Mouse (Mus musculus) ovary, postnatal 14 days (tissue): Measurements from ENCODE around the gene Mindy4.
A peak's percentile ranks its signal among the peaks of the same experiment; 100 is the strongest.

Experiments used
- DNase-seq: peaks from one replicate; pipeline ENCODE4 v3.0.0; 2022; ENCODE audit warnings: low spot score

The Mindy4 gene

DNA sequence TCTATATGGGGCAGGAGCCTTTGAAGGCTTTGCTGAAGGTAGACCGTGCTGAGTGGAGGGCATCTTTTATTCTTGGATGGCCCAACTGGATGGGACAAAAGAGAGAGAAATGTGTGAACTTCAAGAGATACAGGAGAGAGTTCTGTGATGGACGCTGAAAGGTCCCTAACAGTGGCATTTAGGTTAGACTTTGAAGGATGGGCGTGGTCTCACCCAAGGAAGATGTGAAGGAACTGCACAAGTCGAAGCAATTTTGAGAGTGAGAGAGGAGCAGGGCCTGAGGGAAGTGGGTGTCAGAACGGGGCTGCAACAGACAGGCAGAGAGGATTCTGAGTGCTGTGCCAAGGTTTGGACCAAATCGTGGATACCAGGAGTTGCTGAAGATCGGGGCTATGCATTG, 54.1 kb downstream of the Mindy4 start:
- DNase-seq, result no peak

GRCm38 (mm10) chr6:55258428-55259325, 55.5 kb downstream of the Mindy4 start:
- no peak for DNase-seq

DNA sequence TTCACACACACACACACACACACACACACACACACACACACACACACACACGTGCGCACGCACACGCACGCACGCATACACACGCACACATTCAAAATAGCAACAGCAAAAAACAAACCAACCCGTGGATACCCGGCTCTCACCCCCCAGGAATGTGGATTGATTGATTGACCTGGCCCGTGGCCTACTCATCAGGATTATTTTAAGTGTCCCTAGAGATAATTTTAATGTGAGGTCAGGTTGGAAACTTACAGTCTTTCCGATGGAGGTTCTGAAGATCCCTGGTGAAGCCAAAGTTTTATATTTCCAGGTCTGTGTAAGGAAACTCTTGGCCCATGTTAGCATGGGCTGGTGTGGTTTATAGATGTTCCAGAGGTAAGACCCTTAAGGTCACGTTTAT, 59.0 kb downstream of the Mindy4 start:
- no peak for DNase-seq

- DNase-seq, result no peak
Measured at GRCm38 (mm10) chr6:55263490-55264046, 60.4 kb downstream of the Mindy4 start.

DNA sequence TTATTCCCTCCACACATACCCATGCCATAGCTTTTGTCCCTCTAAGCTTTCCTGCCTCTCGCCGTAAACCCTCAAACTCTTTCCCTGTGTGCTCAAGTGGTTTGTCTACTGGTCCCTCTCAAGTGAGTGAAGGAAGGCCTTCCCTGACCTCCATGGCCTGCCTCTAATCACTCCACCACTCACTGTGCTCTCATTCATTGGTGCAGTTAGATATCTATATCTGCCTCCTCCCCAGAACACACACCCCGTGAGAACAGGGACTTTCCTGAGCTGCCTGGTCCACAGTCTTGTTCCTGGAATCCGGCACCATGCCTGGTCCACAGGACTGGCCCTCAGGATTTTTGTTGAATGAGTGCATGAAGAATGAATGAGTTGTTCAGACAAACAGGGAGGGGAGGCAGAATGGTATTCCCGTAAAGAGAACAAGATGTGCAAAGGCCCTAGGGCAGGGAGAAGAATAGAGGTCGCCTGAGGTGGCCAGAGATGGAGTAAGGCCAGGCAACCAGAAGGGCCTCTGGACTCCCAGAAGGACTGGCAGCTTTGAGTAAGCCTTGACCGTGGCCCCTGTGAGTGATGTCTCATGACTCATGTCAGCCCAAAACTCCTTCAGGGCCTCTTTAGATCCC, 61.7 kb downstream of the Mindy4 start:
- no peak for DNase-seq

DNA sequence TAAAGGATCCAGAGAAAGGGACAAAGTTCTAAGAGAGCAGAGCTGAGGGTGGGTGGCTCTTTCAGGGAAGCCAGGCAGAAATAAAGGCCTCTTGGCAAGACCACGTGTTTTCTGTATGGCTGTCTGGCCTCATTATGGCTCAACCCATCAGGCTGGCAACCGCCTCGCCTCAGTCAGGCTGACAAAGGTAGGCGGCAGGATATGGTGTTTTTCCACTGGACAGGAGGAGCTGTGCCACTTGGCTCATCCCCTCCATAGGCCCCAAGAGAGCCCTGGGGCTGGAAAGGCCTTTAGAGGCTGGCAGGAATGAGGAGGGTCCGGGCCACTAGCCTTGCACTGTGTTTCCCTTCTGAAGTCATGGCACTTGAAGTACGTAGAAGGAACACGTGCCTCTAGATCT, 69.8 kb downstream of the Mindy4 start:
- DNase-seq, result no peak

- no peak for DNase-seq
Measured at GRCm38 (mm10) chr6:55273463-55273862, 70.3 kb downstream of the Mindy4 start.

- no peak for DNase-seq
Measured at GRCm38 (mm10) chr6:55275000-55275399, 71.8 kb downstream of the Mindy4 start.

DNA sequence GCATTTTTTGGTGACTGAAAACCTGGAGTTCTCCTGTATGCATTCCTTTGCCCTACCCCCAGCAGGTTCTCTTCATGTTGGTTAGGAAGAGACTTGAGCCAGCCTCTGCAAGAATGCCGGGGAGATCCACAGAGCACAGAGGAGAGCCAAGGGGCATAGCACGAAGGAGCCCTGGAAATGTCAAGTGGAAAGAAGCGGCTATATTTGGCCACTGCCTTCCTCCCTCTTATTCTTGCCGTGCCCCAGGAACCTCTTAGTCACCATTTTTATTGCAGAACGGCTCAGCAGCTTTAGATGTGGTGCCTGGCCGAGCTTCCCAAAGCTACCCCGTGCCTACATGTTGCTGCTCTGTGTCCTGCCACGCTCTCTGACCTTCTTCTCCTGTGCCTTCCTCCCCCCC, 72.6 kb downstream of the Mindy4 start:
- no peak for DNase-seq

DNA sequence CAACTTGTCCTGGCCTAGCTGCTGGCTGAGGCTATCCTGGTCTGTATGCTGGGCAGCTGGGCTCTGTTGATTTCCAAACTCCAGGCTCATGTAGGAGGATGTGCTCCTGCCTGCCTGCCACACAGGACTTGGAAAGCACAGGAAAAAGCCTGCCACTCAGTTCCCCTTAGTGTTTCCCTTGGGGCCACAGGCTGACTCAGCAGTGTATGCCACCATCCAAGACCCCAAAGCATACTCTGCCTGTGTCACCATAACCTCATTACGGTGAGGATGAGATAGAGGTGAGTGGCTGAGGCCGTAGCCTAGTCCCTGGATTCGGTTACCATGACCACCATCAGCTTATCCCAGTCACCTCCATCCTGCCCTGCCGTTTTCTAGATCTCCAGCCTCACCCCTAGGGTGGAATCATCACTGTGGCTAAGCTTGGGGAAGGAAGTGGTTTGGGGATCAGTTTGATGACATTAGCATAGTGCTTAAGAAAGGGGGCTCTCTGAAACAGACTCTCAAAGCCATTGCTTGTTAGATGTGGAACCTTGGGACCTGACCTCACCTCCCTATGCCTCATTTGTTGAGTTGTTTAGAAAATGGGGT, 73.6 kb downstream of the Mindy4 start:
- DNase-seq, result no peak

DNA sequence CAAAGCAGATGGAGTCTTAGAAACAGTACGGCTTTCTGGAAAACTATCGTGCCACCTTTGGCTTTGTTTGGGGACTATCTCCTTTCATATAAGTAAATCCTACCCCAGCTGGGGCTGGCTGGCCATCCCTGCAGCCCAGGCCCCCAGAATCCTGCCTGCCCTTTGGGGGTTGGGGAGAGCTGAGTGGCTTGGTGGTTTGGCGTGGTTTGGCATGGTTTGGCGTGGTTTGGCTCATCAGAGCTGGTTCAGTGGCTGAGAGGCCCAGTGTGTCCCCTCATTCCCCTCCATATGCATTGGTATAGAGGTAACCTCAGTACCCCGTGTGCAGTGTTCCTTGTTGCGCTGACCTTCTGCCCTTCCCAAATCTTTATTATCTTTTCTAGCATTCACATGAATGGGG, 74.9 kb downstream of the Mindy4 start:
- DNase-seq, result no peak

DNA sequence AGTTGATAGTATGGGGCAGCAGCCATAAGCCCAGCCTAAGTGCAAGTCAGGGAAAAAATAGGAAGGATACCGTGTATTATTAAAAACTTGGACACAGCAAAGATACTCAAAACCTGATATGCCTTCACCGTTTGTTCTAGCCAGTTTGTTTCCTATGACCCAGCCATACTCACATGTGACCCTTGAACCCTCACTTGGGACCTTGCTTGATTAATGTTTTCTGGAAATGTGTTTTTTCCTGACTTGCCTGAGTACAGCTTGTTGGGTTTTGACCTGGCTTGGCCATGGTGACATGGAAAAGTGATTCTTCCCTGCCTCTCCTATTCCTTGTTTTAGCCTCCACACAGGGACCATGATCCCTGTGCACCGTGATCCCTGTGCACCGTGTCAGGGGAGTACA, 75.3 kb downstream of the Mindy4 start:
- DNase-seq, result no peak

DNA sequence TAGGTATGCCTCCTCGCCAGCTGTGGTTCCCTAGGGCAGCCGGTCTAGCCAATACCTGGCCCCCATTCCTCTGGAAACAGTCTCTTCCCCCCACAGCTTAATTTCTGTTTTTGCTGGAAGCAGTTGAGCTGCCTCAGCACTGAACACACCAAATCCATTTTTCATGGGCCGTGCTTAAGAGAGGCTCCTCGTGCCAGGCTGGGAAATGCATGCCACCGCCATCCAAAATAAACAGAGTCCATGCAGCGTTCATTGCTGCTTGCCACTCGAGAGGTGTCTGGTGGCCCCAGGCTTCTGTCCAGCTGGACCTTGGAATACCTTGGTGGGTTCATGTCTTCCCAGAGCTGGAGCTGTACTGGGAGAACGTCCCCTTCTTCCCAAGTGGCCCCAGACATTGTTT, 77.8 kb downstream of the Mindy4 start:
- no peak for DNase-seq

- DNase-seq, result no peak
Measured at GRCm38 (mm10) chr6:55281687-55282086, 78.5 kb downstream of the Mindy4 start.

DNA sequence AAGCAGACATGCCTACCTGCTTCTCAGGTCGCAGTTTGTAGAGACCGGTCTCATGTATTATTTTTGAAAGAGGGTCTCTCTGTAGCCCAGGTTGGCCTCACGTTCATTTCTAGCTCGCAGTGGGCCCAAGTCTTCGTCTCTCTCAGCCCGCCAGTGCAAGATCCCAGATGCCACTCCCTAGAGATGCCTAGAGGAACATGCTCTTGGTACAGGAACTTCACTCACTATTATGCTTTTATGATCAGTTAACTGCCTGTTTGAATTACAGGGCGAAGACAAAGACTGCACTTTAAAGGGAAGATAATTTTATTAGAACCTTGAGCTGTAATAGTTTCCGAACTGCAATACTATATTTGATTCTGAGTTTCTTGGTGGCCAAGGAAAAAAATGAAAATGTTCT, 79.2 kb downstream of the Mindy4 start:
- no peak for DNase-seq

DNA sequence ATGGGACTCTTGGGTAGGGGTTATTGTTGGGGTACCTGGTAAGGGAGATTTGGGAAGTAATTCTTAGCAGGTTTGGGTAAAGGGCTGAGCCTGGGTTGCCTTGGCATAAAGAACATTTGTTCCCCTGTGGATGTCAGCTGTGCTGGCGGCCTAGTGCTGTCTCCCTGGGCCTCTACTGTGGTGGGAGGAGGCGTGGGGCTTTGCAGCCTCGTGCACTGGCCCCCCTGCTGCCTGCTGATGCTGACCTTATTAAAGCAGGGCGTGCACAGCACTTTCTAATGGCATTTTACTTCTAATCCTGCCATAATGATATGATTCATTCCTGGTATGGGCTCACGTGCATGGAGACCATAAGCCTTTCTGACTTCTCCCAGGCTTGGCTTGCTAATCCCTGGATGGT, 82.0 kb downstream of the Mindy4 start:
- no peak for DNase-seq

GRCm38 (mm10) chr6:55288007-55288602, 84.9 kb downstream of the Mindy4 start:
- no peak for DNase-seq

- peak; percentile 11 for DNase-seq
Measured at GRCm38 (mm10) chr6:55294549-55295131, 91.5 kb downstream of the Mindy4 start.

GRCm38 (mm10) chr6:55295325-55295724, 92.1 kb downstream of the Mindy4 start:
- DNase-seq, result no peak

- DNase-seq, result no peak
Measured at GRCm38 (mm10) chr6:55299482-55299881, 96.3 kb downstream of the Mindy4 start.

DNA sequence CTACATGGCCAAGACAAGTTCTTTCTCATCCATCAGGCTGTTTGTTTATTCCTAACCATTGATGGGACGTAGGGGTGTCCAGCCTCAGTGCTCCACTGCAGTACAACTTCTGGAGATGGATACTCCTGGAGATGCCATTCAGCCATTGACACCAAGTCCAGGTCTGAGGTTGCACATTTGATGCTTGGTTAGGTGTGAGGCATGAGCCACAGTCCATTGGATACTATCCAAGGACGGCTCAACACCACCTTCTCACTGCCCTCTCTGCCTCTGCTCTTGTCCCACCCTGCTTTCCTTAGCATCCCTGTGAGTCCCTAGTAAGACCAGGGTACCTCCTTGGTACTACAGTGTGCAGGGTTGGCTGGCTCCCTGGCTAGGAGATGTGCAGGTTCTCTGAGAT, 96.7 kb downstream of the Mindy4 start:
- no peak for DNase-seq

- DNase-seq, result no peak
Measured at GRCm38 (mm10) chr6:55300704-55301103, 97.5 kb downstream of the Mindy4 start.
